Mouse (Mus musculus): ENCODE results near the gene Gm11146. TPM values are rescaled to one million over a fixed set of nuclear protein-coding genes. Genes with fewer than 3 reads are reported as not detected.
A peak's percentile ranks its signal among the peaks of the same experiment; 100 is the strongest.

Gene Gm11146
- total and polyA plus RNA-seq, 2 experiments, result not detected

DNA sequence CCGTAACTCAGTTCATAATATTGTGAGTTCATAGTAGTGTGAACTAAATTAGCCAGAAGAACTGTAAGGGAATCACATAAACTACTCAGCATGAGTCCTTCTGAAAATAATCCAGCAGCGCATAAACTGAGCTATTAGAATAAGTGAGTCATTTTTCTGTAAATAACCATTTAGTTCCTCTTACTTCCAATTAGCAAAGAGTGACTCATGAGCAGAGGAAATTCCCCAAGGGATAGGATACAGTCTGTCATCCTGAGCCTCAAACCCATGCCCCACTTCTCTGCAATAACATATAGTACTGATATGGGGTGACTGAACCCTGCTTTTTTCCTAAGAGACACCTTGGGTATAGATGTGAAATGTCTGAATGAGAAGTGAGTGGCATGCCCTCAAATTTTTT, 687 bp upstream of the Gm11146 start:
- H3K27ac ChIP-seq (replicated peaks; ENCODE audit: insufficient read depth, low read depth, low read length), result no peak overlapping the region
- H3K4me3 ChIP-seq (ENCODE audit: insufficient read depth, low read depth, low read length), result no peak overlapping the region
- H3K36me3 ChIP-seq (ENCODE audit: control insufficient read depth, insufficient read depth, low read length), result no peaks in the 10 kb centered on the region
- 88% methylated on average over 2 of the region's 2 CpGs for WGBS
- H3K4me1 ChIP-seq (ENCODE audit: control insufficient read depth, insufficient read depth, low read length), result no peaks in the 10 kb centered on the region
- H3K9ac ChIP-seq (ENCODE audit: low read depth, low read length), result no peak overlapping the region
- no peaks in the 10 kb centered on the region for H3K27me3 ChIP-seq (ENCODE audit: control insufficient read depth, insufficient read depth, low read length)
- no peak for DNase-seq (ENCODE audit: extremely low read depth, low read depth, low spot score)
- no peaks in the 10 kb centered on the region for H3K79me2 ChIP-seq (ENCODE audit: control insufficient read depth, insufficient read depth, low read length)
- TF ChIP-seq POLR2A (IDR thresholded peaks at IDR 0.05; ENCODE audit: extremely low read depth, insufficient read depth, low read length) (no peak), CTCF (IDR thresholded peaks at IDR 0.05; ENCODE audit: low read depth, low read length) (no peak)

DNA sequence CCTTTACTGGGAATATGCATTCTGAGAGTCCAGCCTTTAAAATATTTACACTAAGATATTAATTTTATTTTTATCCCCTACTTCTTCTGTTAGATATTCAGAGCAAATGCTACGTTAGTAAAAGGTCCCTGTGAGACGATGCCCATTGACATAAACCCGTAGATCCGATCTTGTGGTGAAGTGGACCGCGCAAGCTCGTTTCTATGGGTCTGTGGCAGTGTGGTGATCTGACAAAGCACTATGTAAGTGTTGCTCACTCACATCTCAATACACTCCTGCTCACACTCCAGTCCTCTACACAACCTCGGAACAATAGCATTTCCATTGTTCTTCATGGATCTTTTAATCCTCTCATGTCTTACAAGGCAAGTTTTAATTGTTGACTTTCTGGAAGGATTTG, 3.1 kb downstream of the Gm11146 start:
- H3K4me3 ChIP-seq (ENCODE audit: insufficient read depth, low read depth, low read length), result no peak overlapping the region
- TF ChIP-seq POLR2A (IDR thresholded peaks at IDR 0.05; ENCODE audit: extremely low read depth, insufficient read depth, low read length) (no peak), CTCF (IDR thresholded peaks at IDR 0.05; ENCODE audit: low read depth, low read length) (no peak)
- H3K4me1 ChIP-seq (ENCODE audit: control insufficient read depth, insufficient read depth, low read length), result no peaks in the 10 kb centered on the region
- no peaks in the 10 kb centered on the region for H3K27me3 ChIP-seq (ENCODE audit: control insufficient read depth, insufficient read depth, low read length)
- no peak for DNase-seq (ENCODE audit: extremely low read depth, low read depth, low spot score)
- H3K9ac ChIP-seq (ENCODE audit: low read depth, low read length), result no peak overlapping the region
- WGBS, result 96% methylated on average over 8 of the region's 8 CpGs
- no peak overlapping the region for H3K27ac ChIP-seq (replicated peaks; ENCODE audit: insufficient read depth, low read depth, low read length)
- H3K36me3 ChIP-seq (ENCODE audit: control insufficient read depth, insufficient read depth, low read length), result no peaks in the 10 kb centered on the region
- H3K79me2 ChIP-seq (ENCODE audit: control insufficient read depth, insufficient read depth, low read length), result no peaks in the 10 kb centered on the region; the same call in 1 of the 2 replicates

DNA sequence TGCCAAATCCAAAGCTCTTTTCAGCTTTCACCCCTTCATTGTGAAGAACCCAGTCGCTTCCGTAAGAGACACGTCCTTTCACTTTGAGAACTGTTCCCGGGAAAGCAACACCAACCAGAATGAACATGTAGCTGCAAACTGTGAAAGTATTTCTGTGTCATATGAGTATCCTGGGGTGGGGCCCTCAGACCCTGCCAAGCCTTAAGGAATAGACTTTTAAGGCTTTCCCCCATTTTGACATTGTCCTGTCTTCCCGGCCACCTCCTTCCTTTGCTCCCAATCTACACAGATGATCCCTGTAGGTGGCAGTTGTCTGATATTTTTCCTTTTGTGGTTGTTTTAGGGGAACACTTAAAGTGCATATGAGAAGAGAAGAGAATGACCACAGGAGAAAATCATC, 5.3 kb downstream of the Gm11146 start:
- H3K36me3 ChIP-seq (ENCODE audit: control insufficient read depth, insufficient read depth, low read length), result no peaks in the 10 kb centered on the region
- no peak overlapping the region for H3K4me3 ChIP-seq (ENCODE audit: insufficient read depth, low read depth, low read length)
- WGBS, result 91% methylated on average over 5 of the region's 5 CpGs
- no peak overlapping the region for H3K27ac ChIP-seq (replicated peaks; ENCODE audit: insufficient read depth, low read depth, low read length)
- H3K79me2 ChIP-seq (ENCODE audit: control insufficient read depth, insufficient read depth, low read length), result no peaks in the 10 kb centered on the region; the same call in 1 of the 2 replicates
- H3K9ac ChIP-seq (ENCODE audit: low read depth, low read length), result no peak overlapping the region
- TF ChIP-seq CTCF (IDR thresholded peaks at IDR 0.05; ENCODE audit: low read depth, low read length) (no peak), POLR2A (IDR thresholded peaks at IDR 0.05; ENCODE audit: extremely low read depth, insufficient read depth, low read length) (no peak)
- H3K4me1 ChIP-seq (ENCODE audit: control insufficient read depth, insufficient read depth, low read length), result no peaks in the 10 kb centered on the region
- no peaks in the 10 kb centered on the region for H3K27me3 ChIP-seq (ENCODE audit: control insufficient read depth, insufficient read depth, low read length)
- no peak for DNase-seq (ENCODE audit: extremely low read depth, low read depth, low spot score)

DNA sequence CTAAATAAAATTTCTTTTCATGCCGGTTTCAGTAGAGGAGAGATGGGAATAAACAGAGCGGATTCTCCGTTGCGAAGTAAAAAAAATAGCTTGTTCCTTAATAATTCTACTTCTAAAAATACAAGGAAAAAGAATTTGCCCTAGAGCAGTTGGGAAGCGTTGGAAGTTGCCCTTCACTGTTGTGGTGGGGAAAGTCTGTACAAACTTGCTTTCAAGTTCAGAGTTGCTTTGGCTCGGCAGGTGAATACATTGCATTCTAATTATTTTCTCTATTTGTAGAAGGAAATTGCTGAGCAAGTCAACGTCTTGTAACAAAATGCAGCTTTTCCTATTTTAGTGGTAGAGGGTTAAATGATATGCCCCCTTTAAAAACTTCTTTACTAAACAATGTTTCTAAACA, 6.2 kb downstream of the Gm11146 start:
- 94% methylated on average over 7 of the region's 7 CpGs for WGBS
- no peak overlapping the region for H3K27ac ChIP-seq (replicated peaks; ENCODE audit: insufficient read depth, low read depth, low read length)
- no peak for DNase-seq (ENCODE audit: extremely low read depth, low read depth, low spot score)
- no peaks in the 10 kb centered on the region for H3K4me1 ChIP-seq (ENCODE audit: control insufficient read depth, insufficient read depth, low read length)
- TF ChIP-seq CTCF (IDR thresholded peaks at IDR 0.05; ENCODE audit: low read depth, low read length), result no peak
- no peak for TF ChIP-seq POLR2A (IDR thresholded peaks at IDR 0.05; ENCODE audit: extremely low read depth, insufficient read depth, low read length)
- H3K36me3 ChIP-seq (ENCODE audit: control insufficient read depth, insufficient read depth, low read length), result no peaks in the 10 kb centered on the region
- no peak overlapping the region for H3K9ac ChIP-seq (ENCODE audit: low read depth, low read length)
- no peaks in the 10 kb centered on the region; the same call in 1 of the 2 replicates for H3K79me2 ChIP-seq (ENCODE audit: control insufficient read depth, insufficient read depth, low read length)
- H3K27me3 ChIP-seq (ENCODE audit: control insufficient read depth, insufficient read depth, low read length), result no peaks in the 10 kb centered on the region
- H3K4me3 ChIP-seq (ENCODE audit: insufficient read depth, low read depth, low read length), result no peak overlapping the region

DNA sequence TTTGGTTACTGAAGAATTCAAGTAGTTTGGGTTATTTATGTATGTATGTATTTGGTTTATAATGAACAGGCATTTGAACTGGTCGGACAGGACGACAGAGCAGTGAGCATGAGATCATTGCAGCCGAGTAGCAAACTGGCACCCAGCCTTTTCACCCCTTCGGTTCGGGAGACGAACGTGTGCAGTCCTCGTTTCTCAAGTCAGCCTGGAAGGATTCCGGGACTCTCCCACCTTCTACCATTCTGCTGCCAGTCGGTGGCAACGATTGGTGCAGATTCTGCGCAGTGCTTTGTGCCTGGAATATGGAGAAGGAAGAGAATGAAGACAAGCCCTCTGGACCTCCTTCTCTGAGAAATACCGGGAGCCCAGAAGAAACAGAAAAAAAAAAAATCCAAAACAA, 7.3 kb downstream of the Gm11146 start:
- H3K36me3 ChIP-seq (ENCODE audit: control insufficient read depth, insufficient read depth, low read length), result no peaks in the 10 kb centered on the region
- H3K4me3 ChIP-seq (ENCODE audit: insufficient read depth, low read depth, low read length), result no peak overlapping the region
- no peak for DNase-seq (ENCODE audit: extremely low read depth, low read depth, low spot score)
- H3K27me3 ChIP-seq (ENCODE audit: control insufficient read depth, insufficient read depth, low read length), result no peaks in the 10 kb centered on the region
- 88% methylated on average over 13 of the region's 13 CpGs for WGBS
- no peaks in the 10 kb centered on the region; the same call in 1 of the 2 replicates for H3K79me2 ChIP-seq (ENCODE audit: control insufficient read depth, insufficient read depth, low read length)
- no peak overlapping the region for H3K27ac ChIP-seq (replicated peaks; ENCODE audit: insufficient read depth, low read depth, low read length)
- H3K9ac ChIP-seq (ENCODE audit: low read depth, low read length), result no peak overlapping the region
- no peak for TF ChIP-seq POLR2A (IDR thresholded peaks at IDR 0.05; ENCODE audit: extremely low read depth, insufficient read depth, low read length)
- TF ChIP-seq CTCF (IDR thresholded peaks at IDR 0.05; ENCODE audit: low read depth, low read length), result no peak
- no peaks in the 10 kb centered on the region for H3K4me1 ChIP-seq (ENCODE audit: control insufficient read depth, insufficient read depth, low read length)

DNA sequence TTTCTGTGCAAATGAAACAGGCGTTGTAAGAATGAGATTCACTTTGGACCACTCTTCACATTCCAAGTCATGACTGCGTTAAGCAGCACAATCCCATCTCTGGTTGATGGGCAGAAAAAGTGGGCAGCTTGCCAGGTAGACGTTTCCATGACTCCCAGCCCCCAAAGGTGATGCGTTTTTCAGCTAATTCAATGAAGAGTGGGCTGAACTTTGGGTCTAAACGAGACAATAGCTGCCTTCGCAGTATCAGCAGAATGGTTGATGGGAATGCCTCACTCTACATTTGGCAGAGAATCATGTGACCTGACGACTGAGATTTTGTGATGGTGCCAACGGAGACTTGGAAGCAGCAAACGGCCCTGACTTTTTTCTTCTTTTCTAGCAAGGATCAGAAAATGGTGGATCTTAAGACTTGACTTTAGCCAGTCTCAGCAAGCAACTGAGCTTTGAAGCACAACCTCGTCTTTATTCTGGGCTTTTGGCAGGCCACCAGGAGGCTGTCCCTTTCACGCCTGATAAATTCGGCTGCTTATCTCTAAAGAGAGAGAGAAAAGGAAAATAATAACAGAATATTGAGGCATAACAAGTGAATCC, 8.0 kb downstream of the Gm11146 start:
- no peaks in the 10 kb centered on the region for H3K4me1 ChIP-seq (ENCODE audit: control insufficient read depth, insufficient read depth, low read length)
- no peaks in the 10 kb centered on the region for H3K27me3 ChIP-seq (ENCODE audit: control insufficient read depth, insufficient read depth, low read length)
- no peak overlapping the region for H3K9ac ChIP-seq (ENCODE audit: low read depth, low read length)
- H3K27ac ChIP-seq (replicated peaks; ENCODE audit: insufficient read depth, low read depth, low read length), result no peak overlapping the region; the same call in 1 of the 2 replicates
- no peaks in the 10 kb centered on the region; the same call in 1 of the 2 replicates for H3K79me2 ChIP-seq (ENCODE audit: control insufficient read depth, insufficient read depth, low read length)
- no peaks in the 10 kb centered on the region for H3K36me3 ChIP-seq (ENCODE audit: control insufficient read depth, insufficient read depth, low read length)
- peak overlapping the region; percentile 41 for H3K4me3 ChIP-seq (ENCODE audit: insufficient read depth, low read depth, low read length)
- peak; percentile 14 for DNase-seq (ENCODE audit: extremely low read depth, low read depth, low spot score)
- TF ChIP-seq CTCF (IDR thresholded peaks at IDR 0.05; ENCODE audit: low read depth, low read length), result no peak
- TF ChIP-seq POLR2A (IDR thresholded peaks at IDR 0.05; ENCODE audit: extremely low read depth, insufficient read depth, low read length), result no peak
- 65% methylated on average over 12 of the region's 12 CpGs for WGBS

Measured in liver, adult 2 months (tissue).